Mouse (Mus musculus) intestine, embryonic 14.5 days (tissue): ENCODE data around the gene Nme3. TPM values are rescaled to one million over a fixed set of nuclear protein-coding genes. Genes with fewer than 3 reads are reported as not detected.

Experiments
- ATAC-seq: fragments of 200-750 bp; cut with Nextera tagmentation; replicated peaks from 2 replicates; pipeline ENCODE4 v1.8.0; 2017; ENCODE audit warnings: low read depth, moderate number of reproducible peaks, moderate TSS enrichment, moderate library complexity; ENCODE audit not compliant: low FRiP score, low TSS enrichment
- DNase-seq: peaks from one replicate; pipeline ENCODE4 v3.0.0-alpha.2; 2018; ENCODE audit warnings: low spot score
- H3K27ac ChIP-seq: fragments of 300-500 bp; sonication (generic); 2 replicates; pipeline ENCODE4 v1.5.1; 2014; ENCODE audit warnings: low read depth, mild to moderate bottlenecking, control low read depth
- H3K27me3 ChIP-seq: fragments of 300-500 bp; sonication (generic); replicated peaks from 2 replicates; pipeline ENCODE4 v1.6.1; 2014; ENCODE audit warnings: low read length, control low read depth; ENCODE audit not compliant: control insufficient read depth, insufficient read depth
- H3K36me3 ChIP-seq: fragments of 300-500 bp; sonication (generic); 2 replicates; pipeline ENCODE4 v1.6.1; 2014; ENCODE audit warnings: low read length, control low read depth; ENCODE audit not compliant: control insufficient read depth, insufficient read depth
- H3K4me1 ChIP-seq: fragments of 300-500 bp; sonication (generic); replicated peaks from 2 replicates; pipeline ENCODE4 v1.6.1; 2014; ENCODE audit warnings: low read length, control low read depth, mixed read lengths; ENCODE audit not compliant: control insufficient read depth, insufficient read depth
- H3K4me2 ChIP-seq: fragments of 300-500 bp; sonication (generic); 2 replicates; pipeline ENCODE4 v1.6.1; 2014; ENCODE audit warnings: low read length
- H3K4me3 ChIP-seq: fragments of 300-500 bp; sonication (generic); 2 replicates; pipeline ENCODE4 v1.5.1; 2014; ENCODE audit warnings: low read depth, low read length, control low read depth, mixed read lengths
- H3K9ac ChIP-seq: fragments of 300-500 bp; sonication (generic); 2 replicates; pipeline ENCODE4 v1.6.1; 2014; ENCODE audit warnings: mild to moderate bottlenecking, low read length
- H3K9me3 ChIP-seq: fragments of 300-500 bp; sonication (generic); 2 replicates; pipeline ENCODE4 v1.6.1; 2016; ENCODE audit warnings: low read length, control low read depth; ENCODE audit not compliant: control insufficient read depth
- WGBS: fragments of 180-500 bp; shearing (Covaris S2); extraction: QIAGEN DNeasy Blood & Tissue Kit; methylation state at CpG from one replicate; pipeline ENCODE4 v1.1.7; 2014; 5-methylcytosine and 5-hydroxymethylcytosine counted together
- polyA plus RNA-seq: library from polyadenylated mRNA; unstranded; fragments of >200 nt; fragmentation: Nextera tagmentation; extraction: Ambion mirVana; gene quantifications from 2 replicates; pipeline ENCODE4 v1.2.1, GENCODE M21; 2014

Gene Nme3
- polyA plus RNA-seq, 1 experiment from 2014 or later = 90.7 TPM

- H3K4me3 ChIP-seq = peak overlapping the region; percentile 92
- H3K27ac ChIP-seq = peak overlapping the region; percentile 38; the same call in 1 of the 2 replicates
- ATAC-seq (peak; percentile 22), DNase-seq (no peak)
- WGBS = under 1% methylated on average over 18 of the region's 18 CpGs
- no peaks in the 10 kb centered on the region for H3K9me3 ChIP-seq
- H3K4me2 ChIP-seq = peak overlapping the region; percentile 85
- no peaks in the 10 kb centered on the region for H3K27me3 ChIP-seq
- H3K9ac ChIP-seq = peak overlapping the region; percentile 62
- peaks cover 16% of the 10 kb centered on the region for H3K4me1 ChIP-seq
- peaks cover 53% of the 10 kb centered on the region for H3K36me3 ChIP-seq
Observed at GRCm38 (mm10) chr17:24886932-24887271, 9.4 kb upstream of the Nme3 start.

GRCm38 (mm10) chr17:24887291-24888080, 8.8 kb upstream of the Nme3 start:
- no peak for ATAC-seq

GRCm38 (mm10) chr17:24888862-24889261, 7.4 kb upstream of the Nme3 start:
- Histone ChIP-seq H3K27me3 (no peaks in the 10 kb centered on the region), H3K9ac (no peak overlapping the region), H3K36me3 (peaks cover 51% of the 10 kb centered on the region), H3K4me2 (no peak overlapping the region), H3K27ac (no peak overlapping the region), H3K9me3 (no peaks in the 10 kb centered on the region), H3K4me3 (no peak overlapping the region), H3K4me1 (peaks cover 18% of the 10 kb centered on the region)
- ATAC-seq = no peak
- no peak for DNase-seq
- 87% methylated on average over 3 of the region's 3 CpGs for WGBS

More at GRCm38 (mm10) chr17:24887291-24888080, 8.8 kb upstream of the Nme3 start:
- 64% methylated on average over 18 of the region's 18 CpGs for WGBS
- H3K27me3 ChIP-seq = no peaks in the 10 kb centered on the region
- H3K9me3 ChIP-seq = no peaks in the 10 kb centered on the region
- peak overlapping the region; percentile 92 for H3K4me3 ChIP-seq
- DNase-seq = no peak
- peak overlapping the region; percentile 85 for H3K4me2 ChIP-seq
- H3K4me1 ChIP-seq = peaks cover 16% of the 10 kb centered on the region
- H3K36me3 ChIP-seq = peaks cover 54% of the 10 kb centered on the region
- H3K27ac ChIP-seq = no peak overlapping the region
- peak overlapping the region; percentile 62 for H3K9ac ChIP-seq

- Histone ChIP-seq H3K4me1 (peaks cover 21% of the 10 kb centered on the region), H3K4me2 (no peak overlapping the region), H3K27me3 (no peaks in the 10 kb centered on the region), H3K27ac (no peak overlapping the region), H3K9me3 (no peaks in the 10 kb centered on the region), H3K4me3 (no peak overlapping the region), H3K36me3 (peaks cover 48% of the 10 kb centered on the region), H3K9ac (no peak overlapping the region)
- WGBS = 86% methylated on average over 19 of the region's 19 CpGs
- DNase-seq (no peak), ATAC-seq (no peak)
Observed at GRCm38 (mm10) chr17:24890151-24891092, 5.9 kb upstream of the Nme3 start.

- 88% methylated on average over 12 of the region's 13 CpGs for WGBS
- no peak overlapping the region for H3K4me2 ChIP-seq
- ATAC-seq (no peak), DNase-seq (no peak)
- peaks cover 24% of the 10 kb centered on the region for H3K4me1 ChIP-seq
- no peaks in the 10 kb centered on the region for H3K9me3 ChIP-seq
- peaks cover 48% of the 10 kb centered on the region for H3K36me3 ChIP-seq
- H3K27me3 ChIP-seq = no peaks in the 10 kb centered on the region
- no peak overlapping the region for H3K27ac ChIP-seq
- no peak overlapping the region for H3K9ac ChIP-seq
- H3K4me3 ChIP-seq = no peak overlapping the region
Observed at GRCm38 (mm10) chr17:24891321-24891720, 5.0 kb upstream of the Nme3 start.

- H3K9ac ChIP-seq = no peak overlapping the region
- peaks cover 57% of the 10 kb centered on the region for H3K36me3 ChIP-seq
- H3K4me2 ChIP-seq = no peak overlapping the region
- no peak for ATAC-seq
- no peak overlapping the region for H3K4me3 ChIP-seq
- 91% methylated on average over 12 of the region's 12 CpGs for WGBS
- H3K27ac ChIP-seq = no peak overlapping the region
- DNase-seq = no peak
- H3K4me1 ChIP-seq = peaks cover 29% of the 10 kb centered on the region
- no peaks in the 10 kb centered on the region for H3K27me3 ChIP-seq
- no peaks in the 10 kb centered on the region for H3K9me3 ChIP-seq
Observed at GRCm38 (mm10) chr17:24892785-24893184, 3.5 kb upstream of the Nme3 start.

DNA sequence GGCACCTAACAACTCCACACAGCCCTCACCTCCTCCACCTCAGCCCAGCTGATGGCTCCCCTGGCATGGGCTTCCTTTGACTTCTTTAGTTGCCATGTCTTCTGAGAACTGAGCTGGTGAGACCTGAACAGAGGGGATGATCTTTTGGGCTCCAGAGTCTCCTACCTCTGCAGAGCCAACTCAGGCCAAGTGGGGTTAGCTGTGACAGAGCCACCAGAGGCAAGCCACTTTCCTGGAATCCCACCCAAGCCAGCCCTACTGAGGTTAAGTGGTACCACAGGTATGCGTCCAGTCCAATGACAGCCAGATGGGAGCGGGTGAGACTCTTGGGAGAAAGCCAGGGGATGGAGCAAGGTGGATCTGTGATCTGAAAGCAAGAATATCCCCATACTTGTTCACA, 3.0 kb upstream of the Nme3 start:
- Histone ChIP-seq H3K9ac (no peak overlapping the region), H3K4me1 (peaks cover 27% of the 10 kb centered on the region), H3K4me3 (no peak overlapping the region), H3K27me3 (no peaks in the 10 kb centered on the region), H3K27ac (no peak overlapping the region), H3K4me2 (no peak overlapping the region), H3K9me3 (no peaks in the 10 kb centered on the region), H3K36me3 (peaks cover 62% of the 10 kb centered on the region)
- ATAC-seq (no peak), DNase-seq (no peak)
- WGBS = 92% methylated on average over 2 of the region's 2 CpGs

GRCm38 (mm10) chr17:24894061-24894994, 2.0 kb upstream of the Nme3 start:
- WGBS = 11% methylated on average over 31 of the region's 31 CpGs

More at GRCm38 (mm10) chr17:24894061-24894994, 2.0 kb upstream of the Nme3 start:
- Histone ChIP-seq H3K4me1 (peaks cover 27% of the 10 kb centered on the region), H3K27me3 (no peaks in the 10 kb centered on the region), H3K9me3 (no peaks in the 10 kb centered on the region), H3K27ac (peak overlapping the region; percentile 69; the same call in 1 of the 2 replicates), H3K36me3 (peaks cover 67% of the 10 kb centered on the region), H3K4me2 (peak overlapping the region; percentile 83), H3K4me3 (peak overlapping the region; percentile 97), H3K9ac (peak overlapping the region; percentile 85)
- ATAC-seq = no peak
- no peak for DNase-seq
